Mouse (Mus musculus): ENCODE data around the gene Slc8a1.

The Slc8a1 gene

GRCm38 (mm10) chr17:81427245-81427644 is 310.9 kb downstream of the Slc8a1 start:
- no peak for DNase-seq (ENCODE audit: inconsistent ontology term)

DNA sequence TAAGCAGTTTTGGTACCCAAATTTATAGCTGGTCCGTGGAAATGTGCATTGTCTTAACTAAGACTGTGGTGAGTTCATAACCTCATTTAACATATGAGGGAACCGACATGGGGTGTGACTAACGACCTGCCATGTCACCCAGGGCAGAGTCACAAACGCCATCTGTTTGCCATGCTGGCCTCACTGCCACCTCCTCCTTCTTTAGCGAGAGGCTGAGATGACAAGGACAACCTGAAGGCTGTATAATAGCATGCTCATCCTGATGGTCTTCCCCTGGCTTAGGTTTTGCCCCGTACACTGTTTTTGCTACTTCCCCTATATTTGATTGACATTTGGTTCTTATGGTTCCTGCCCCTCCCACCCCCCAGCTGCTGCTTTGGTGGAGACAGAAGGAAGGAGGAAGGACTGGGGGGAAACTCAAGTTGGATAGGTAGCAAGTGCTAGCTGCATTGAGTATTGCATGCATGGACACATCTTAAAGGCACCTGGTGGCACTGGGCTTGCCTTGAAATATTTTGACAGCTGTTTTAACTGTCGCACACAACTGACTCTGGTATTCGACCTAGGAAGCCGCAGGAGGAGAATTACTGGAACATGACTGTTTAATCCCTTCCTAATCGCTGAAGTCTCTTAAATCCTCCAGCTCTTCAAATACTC is 313.8 kb downstream of the Slc8a1 start:
- DNase-seq (ENCODE audit: inconsistent ontology term): no peak

DNA sequence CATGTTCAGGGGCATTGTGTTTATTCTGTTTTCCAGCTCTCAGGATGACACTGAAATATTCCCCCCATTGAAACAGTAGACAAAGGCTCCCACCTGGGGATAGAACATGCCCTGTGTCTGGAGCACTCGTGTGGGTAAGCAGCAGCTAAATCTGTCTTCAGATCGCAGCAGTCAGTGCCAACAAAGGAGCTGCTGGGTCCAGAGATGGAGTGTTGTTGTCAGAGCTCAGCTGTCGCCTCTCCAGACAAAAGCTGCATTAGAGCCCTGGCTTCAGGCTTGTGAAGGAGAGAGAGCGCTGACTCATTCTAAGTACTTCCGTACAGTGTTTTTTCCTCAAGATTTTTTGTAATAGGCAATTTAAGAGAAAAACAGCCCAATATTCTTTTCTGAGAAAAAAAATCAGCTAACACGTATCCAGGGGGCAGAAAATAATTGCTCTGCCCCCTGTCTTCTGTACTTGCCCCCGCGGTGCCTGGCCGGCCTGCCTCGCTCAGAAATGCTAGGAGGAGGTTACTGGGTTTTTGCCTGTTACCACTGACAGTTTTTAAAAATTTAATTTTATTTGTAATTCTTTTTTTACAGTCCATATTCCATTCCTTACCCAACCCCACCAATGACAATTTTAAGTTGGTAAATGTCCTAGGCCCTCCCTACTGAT is 318.2 kb downstream of the Slc8a1 start:
- DNase-seq (ENCODE audit: inconsistent ontology term): peak; percentile 40

- no peak for DNase-seq (ENCODE audit: inconsistent ontology term)
Measured at GRCm38 (mm10) chr17:81416361-81417114, 321.6 kb downstream of the Slc8a1 start.

GRCm38 (mm10) chr17:81412736-81413135 is 325.4 kb downstream of the Slc8a1 start:
- no peak for DNase-seq (ENCODE audit: inconsistent ontology term)

DNA sequence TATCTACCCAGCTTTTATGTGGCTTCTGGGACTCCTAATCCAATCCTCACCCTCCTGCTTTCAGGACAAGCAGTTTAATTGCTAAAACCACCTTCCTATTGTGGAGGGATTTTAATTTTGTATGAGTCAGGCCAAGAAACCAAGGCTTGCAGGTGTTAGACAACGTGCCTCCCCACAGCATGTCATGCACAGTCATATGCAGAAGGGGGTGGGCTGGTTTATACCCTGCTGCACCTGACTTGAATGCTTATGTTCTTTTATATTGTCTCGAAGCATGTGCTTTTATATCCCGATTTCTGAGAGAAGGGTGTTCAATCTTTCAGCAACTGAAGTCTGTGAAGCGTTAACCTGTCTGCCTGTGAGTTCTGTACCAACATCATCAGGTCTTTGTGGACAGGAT is 334.0 kb downstream of the Slc8a1 start:
- DNase-seq (ENCODE audit: inconsistent ontology term): no peak

DNA sequence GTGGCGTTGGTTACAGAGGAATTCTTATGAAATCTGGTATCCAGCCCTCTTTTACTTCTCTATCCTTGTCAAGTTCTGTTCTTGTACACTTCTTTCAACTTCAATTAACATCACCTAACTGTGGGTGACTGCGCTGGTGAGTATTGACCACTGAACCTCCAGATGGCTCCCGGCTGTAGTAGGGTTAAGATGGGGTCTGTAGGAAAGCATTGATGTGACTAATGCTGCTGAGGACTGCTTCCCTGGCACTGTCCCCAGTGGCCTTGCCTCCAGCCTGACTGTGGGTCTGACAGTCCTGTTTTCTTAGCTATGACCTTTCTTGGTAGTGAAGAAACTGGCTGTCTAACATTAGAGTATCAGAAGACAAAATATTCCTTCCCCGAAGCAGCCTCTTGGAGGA is 335.1 kb downstream of the Slc8a1 start:
- DNase-seq (ENCODE audit: inconsistent ontology term): peak; percentile 72

- DNase-seq (ENCODE audit: inconsistent ontology term): peak; percentile 88
Measured at GRCm38 (mm10) chr17:81402636-81403035, 335.5 kb downstream of the Slc8a1 start.

DNA sequence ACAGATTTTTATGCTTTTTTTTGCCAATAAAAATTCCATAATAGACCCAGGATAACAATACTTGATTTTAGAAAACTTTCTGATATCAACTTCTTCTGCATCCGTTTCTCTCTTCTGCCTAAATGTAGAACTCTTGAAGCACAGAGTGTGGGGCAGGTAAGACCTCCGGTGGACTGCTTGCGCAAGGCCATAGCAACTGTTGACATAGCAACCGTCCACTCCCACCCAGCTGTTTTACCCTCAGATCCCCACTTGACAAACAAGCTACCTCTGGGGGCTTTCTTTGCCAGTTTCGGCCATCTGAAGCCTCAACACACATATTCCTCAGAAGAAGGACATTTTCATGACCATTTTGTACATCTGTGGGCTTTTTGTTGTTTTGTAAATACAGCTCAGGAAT is 337.8 kb downstream of the Slc8a1 start:
- DNase-seq (ENCODE audit: inconsistent ontology term): no peak

DNA sequence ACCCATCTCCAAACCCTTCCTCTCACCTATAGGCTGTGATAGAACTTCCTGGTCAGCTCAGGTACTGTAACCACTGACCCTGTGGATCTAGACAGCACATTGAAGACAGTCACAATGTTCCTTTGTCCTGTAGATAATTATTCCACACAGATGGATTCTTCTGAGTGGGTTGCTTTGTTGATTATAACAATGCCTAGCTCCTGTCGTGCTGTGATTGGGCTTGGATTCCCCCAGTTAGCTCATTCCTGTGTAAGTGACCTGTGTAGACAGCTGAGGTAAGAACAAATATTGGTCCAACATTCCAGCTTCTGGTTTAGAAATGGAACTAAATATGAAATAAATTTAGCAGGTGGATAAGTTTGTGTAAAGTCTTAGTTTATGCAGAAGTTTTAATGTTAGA is 340.7 kb downstream of the Slc8a1 start:
- peak; percentile 25 for DNase-seq (ENCODE audit: inconsistent ontology term)

- DNase-seq (ENCODE audit: inconsistent ontology term): no peak
Measured at GRCm38 (mm10) chr17:81394124-81394523, 344.1 kb downstream of the Slc8a1 start.

DNA sequence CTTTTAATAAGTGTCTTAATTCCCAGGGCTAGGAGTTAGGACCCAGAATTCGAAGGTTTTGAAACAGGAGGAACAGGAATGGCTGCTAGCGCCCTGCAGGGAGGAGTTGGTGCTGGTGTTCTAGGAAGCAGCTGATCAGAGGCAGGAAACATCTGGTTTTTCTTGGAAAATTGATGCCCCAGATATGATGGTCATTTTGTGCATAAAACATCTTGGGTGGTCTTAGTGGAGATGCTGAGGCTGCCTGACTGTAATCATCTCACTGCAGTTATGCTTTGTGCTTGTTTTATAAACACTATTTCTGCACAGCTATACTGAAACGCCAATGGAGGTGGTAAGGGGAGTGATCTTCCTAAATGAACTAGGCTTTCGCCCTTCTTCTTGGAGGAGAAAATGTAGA is 345.1 kb downstream of the Slc8a1 start:
- no peak for DNase-seq (ENCODE audit: inconsistent ontology term)

GRCm38 (mm10) chr17:81391478-81391877 is 346.7 kb downstream of the Slc8a1 start:
- DNase-seq (ENCODE audit: inconsistent ontology term): no peak

DNA sequence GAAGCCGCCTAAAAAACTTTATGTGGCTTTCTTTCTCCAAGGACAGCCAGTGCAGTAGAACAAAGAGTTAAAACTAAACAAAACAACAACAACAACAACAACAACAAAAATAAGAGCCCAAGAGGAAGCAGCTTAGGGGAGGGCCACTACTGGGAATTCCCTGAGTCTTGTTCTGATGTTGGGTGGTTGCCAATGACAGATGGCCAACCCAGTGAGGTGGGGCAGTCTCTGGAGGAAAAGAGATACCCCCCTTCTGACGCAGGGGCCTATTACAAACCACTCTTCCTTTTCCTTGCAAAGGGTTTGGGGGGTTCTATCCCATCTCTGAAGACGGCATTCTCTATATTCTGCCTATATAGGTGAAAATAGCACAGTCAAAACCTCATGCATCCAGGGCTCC is 347.4 kb downstream of the Slc8a1 start:
- no peak for DNase-seq (ENCODE audit: inconsistent ontology term)

- no peak for DNase-seq (ENCODE audit: inconsistent ontology term)
Measured at GRCm38 (mm10) chr17:81386118-81386517, 352.1 kb downstream of the Slc8a1 start.

GRCm38 (mm10) chr17:81385476-81385875 is 352.7 kb downstream of the Slc8a1 start:
- no peak for DNase-seq (ENCODE audit: inconsistent ontology term)

DNA sequence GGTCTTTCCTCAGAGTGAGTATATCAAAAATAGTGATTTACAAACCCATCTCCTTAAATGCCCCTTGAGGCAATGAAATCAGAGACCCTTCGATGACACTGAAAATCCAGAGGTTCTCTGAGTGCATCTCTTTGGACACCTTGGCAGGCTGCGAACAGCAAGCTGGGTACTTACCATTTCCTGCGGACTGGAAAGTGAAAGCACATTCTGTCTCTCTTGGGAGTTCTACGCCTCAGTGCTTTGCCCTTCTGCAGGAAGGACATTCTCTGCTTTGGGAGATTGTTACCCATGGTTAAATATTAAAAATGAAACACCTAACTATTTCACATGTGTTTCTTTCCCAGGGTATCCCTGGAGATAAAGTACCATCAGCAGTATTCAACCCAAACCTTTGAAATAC is 354.7 kb downstream of the Slc8a1 start:
- DNase-seq (ENCODE audit: inconsistent ontology term): no peak

GRCm38 (mm10) chr17:81378436-81378835 is 359.7 kb downstream of the Slc8a1 start:
- peak; percentile 16 for DNase-seq (ENCODE audit: inconsistent ontology term)

DNA sequence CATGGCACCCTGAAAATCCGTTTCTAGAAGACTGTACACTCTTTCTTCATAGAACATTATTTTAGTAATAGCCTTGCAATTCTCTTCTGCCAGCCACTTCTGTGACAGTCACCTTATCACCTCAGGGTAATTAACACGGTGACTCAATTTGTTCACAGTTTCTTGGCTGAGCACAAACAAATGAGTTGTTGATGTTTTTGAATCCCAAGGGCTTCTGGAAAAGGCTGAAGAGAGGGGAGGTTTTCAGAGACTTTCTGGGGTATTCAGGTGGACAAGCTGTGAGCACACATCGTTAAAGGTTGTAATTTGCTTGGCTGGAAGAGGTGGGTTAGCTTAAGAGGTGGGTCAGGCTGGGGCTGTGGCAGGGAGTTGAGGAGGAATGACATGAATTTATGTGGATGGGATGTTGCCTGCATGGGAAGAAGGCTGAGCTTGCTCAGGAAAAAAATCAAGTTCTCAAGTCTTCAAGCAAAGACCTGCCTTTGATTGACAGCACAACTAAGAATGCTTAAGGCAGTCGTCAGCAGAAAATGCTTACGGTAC is 360.3 kb downstream of the Slc8a1 start:
- no peak for DNase-seq (ENCODE audit: inconsistent ontology term)

GRCm38 (mm10) chr17:81377195-81377594 is 361.0 kb downstream of the Slc8a1 start:
- no peak for DNase-seq (ENCODE audit: inconsistent ontology term)

- no peak for DNase-seq (ENCODE audit: inconsistent ontology term)
Measured at GRCm38 (mm10) chr17:81375901-81376300, 362.3 kb downstream of the Slc8a1 start.

GRCm38 (mm10) chr17:81369036-81369435 is 369.1 kb downstream of the Slc8a1 start:
- no peak for DNase-seq (ENCODE audit: inconsistent ontology term)

GRCm38 (mm10) chr17:81368503-81368902 is 369.7 kb downstream of the Slc8a1 start:
- DNase-seq (ENCODE audit: inconsistent ontology term): no peak

Measured in Muller cell, postnatal 12 days (primary cell).